In genomic region chr5:148744676-148745391, GRCm38 (mm10) we compare ENCODE assay signal across 18 mouse cellular contexts.
"Had no signal": no experiment of that assay in that cellular context is flagged by ENCODE, and none has a peak within 500 bp of the region (broad histone marks: within the 10 kb centered on the region; RNA-seq: fewer than 3 reads in every experiment).

No protein-coding gene starts in this region.

- H3K9me3 ChIP-seq: midbrain, embryonic 10.5 days; midbrain, embryonic 12.5 days; neural tube, embryonic 15.5 days had no signal

- H3K4me1 ChIP-seq: midbrain, embryonic 12.5 days had no signal

- DNase-seq: lung, adult 18-20 months; lung, embryonic 14.5 days; lung, postnatal 10 days; lung, postnatal 4 days; midbrain, embryonic 14.5 days; retina, postnatal 1 day; right cerebral cortex, adult 18-20 months; right cerebral cortex, postnatal 25 days; right cerebral cortex, postnatal 4 days; spleen, adult 18-20 months; thymus, adult 18-20 months; thymus, postnatal 25 days; thymus, postnatal 4 days had no signal

- H3K4me3 ChIP-seq: midbrain, embryonic 10.5 days; midbrain, embryonic 12.5 days; myocyte; neural tube, embryonic 13.5 days; neural tube, embryonic 15.5 days had no signal

- H3K36me3 ChIP-seq: midbrain, embryonic 10.5 days; midbrain, embryonic 12.5 days; neural tube, embryonic 13.5 days; neural tube, embryonic 15.5 days had no signal

- H3K27me3 ChIP-seq: midbrain, embryonic 12.5 days; neural tube, embryonic 13.5 days; neural tube, embryonic 15.5 days had no signal

- H3K27ac ChIP-seq: midbrain, embryonic 10.5 days; midbrain, embryonic 12.5 days; neural tube, embryonic 13.5 days; neural tube, embryonic 15.5 days had no signal
